Mouse (Mus musculus) G1E (cell line): Measurements from ENCODE around the gene Gm14226. TPM values are rescaled to one million over a fixed set of nuclear protein-coding genes. Genes with fewer than 3 reads are reported as not detected.

ENCODE experiments used
- ATAC-seq: 2 replicates; pipeline ENCODE4 v1.8.0; 2016; ENCODE audit warnings: mild to moderate bottlenecking; ENCODE audit not compliant: insufficient number of reproducible peaks, poor library complexity, low FRiP score, severe bottlenecking; ENCODE audit errors: extremely low read depth
- DNase-seq: peaks from one replicate; pipeline ENCODE4 v3.0.0; 2012; ENCODE audit warnings: low spot score
- H3K27me3 ChIP-seq: 2 replicates; pipeline ENCODE4 v1.6.1; 2012; ENCODE audit warnings: mild to moderate bottlenecking, low read length, inconsistent platforms; ENCODE audit not compliant: insufficient read depth
- H3K36me3 ChIP-seq: replicated peaks from 2 replicates; pipeline ENCODE3; 2012; ENCODE audit warnings: mild to moderate bottlenecking, inconsistent platforms
- H3K4me1 ChIP-seq: 2 replicates; pipeline ENCODE4 v1.6.1; 2012; ENCODE audit warnings: low read depth, low read length, inconsistent platforms, mixed read lengths; ENCODE audit not compliant: insufficient read depth
- H3K4me3 ChIP-seq: 2 replicates; pipeline ENCODE4 v1.5.1; 2012; ENCODE audit warnings: low read depth, mild to moderate bottlenecking, inconsistent platforms, low read length, moderate library complexity, mixed read lengths
- H3K9me3 ChIP-seq: replicated peaks from 2 replicates; pipeline ENCODE4 v1.6.1; 2012; ENCODE audit warnings: inconsistent platforms
- CTCF ChIP-seq: IDR thresholded peaks from 2 replicates; pipeline ENCODE4 v1.5.1; 2012; ENCODE audit warnings: low read depth, low read length, inconsistent platforms, mixed read lengths
- GATA1 ChIP-seq: IDR thresholded peaks from 2 replicates; pipeline ENCODE4 v1.6.1; 2012; ENCODE audit warnings: borderline replicate concordance, low read length, inconsistent platforms, mixed read lengths
- GATA2 ChIP-seq: IDR thresholded peaks from 2 replicates; pipeline ENCODE4 v1.6.1; 2012; ENCODE audit warnings: low read depth, low read length, inconsistent platforms, borderline replicate concordance
- POLR2AphosphoS5 ChIP-seq: IDR thresholded peaks from 2 replicates; pipeline ENCODE4 v1.6.1; 2012; ENCODE audit warnings: low read depth, low read length, inconsistent platforms; ENCODE audit not compliant: insufficient replicate concordance
- TAL1 ChIP-seq: conservative IDR thresholded peaks from 2 replicates; pipeline ENCODE4 v1.6.1; 2012; ENCODE audit warnings: low read depth, low read length, inconsistent platforms, mixed read lengths
- polyA plus RNA-seq: library from polyadenylated mRNA; stranded (reverse); fragments of >175 nt; gene quantifications from 2 replicates; pipeline ENCODE4 v1.2.3, GENCODE M21; 2012
- total RNA-seq, 2 experiments: library from RNA; stranded (forward) in 1 of 2; stranded (reverse) in 1 of 2; fragments of 200-1000 nt in 1 of 2; fragments of >200 nt in 1 of 2; fragmentation: Nextera tagmentation in 1 of 2; gene quantifications; 2 replicates each; pipeline ENCODE4 v1.2.3; 2014 to 2017

Gene Gm14226
- total and polyA plus RNA-seq, 3 experiments: 0.11 TPM; not detected in 2

DNA sequence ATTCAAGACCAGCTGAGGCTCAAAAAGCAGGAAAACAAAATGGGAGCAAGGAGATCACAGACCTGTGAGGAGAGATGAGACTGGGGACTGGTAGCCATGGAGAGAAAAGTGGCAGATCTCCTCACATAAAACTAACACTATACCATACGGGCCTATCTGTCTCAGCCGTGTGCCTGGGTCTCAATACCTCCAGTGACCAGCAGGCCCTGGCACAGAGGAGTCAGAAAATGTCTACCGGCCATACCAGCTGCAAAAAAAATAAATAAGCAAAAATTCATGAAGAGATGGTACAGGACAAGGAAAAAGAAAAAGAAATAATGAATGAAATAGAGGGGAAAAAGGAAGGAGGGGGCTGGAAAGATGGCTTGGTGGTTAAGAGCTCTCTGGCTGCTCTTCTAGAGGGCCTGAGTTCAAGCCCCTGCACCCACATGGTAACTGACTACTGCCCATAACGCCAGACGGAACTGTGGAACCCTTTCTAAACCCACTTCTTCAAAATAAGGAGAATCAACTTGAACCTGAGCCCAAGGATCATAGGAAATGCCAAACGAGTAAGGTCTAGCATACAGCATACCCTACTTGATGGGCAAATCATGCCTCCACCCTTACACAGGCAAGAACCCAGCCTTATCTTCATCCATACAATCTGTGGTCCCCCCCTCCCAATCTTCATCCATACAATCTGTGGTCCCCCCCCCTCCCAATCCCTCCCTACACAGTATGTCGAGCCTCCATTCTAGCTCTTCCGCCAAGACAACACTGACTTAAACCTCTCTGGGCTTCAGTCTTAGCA lies 54.5 kb downstream of the Gm14226 start:
- TF ChIP-seq GATA1 (no peak), TAL1 (no peak), CTCF (no peak), GATA2 (no peak), POLR2AphosphoS5 (no peak)
- no peaks in the 10 kb centered on the region for H3K27me3 ChIP-seq
- H3K36me3 ChIP-seq: peaks cover 51% of the 10 kb centered on the region
- no peaks in the 10 kb centered on the region for H3K9me3 ChIP-seq
- H3K4me1 ChIP-seq: peaks cover 47% of the 10 kb centered on the region
- peak overlapping the region; percentile 25; the same call in 1 of the 2 replicates for H3K4me3 ChIP-seq
- ATAC-seq (no peak), DNase-seq (no peak)

DNA sequence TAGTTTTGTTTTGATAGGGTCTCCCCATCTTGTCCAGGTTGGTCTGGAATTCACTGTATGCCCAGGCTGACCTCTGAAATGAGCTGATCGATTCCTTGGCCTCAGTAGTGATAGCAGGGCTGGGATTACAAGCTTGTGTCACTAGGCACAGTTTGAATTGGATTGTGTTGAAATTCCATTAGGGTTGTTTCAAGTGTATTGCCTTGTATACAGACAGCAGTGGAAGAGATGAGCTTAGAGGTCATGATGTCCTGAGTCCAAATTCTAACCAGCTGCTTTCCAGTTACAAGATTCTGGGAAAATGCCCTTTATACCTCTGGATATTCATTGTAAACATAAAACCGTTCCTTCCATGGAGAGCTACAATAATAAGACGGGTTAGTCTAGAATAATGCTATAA lies 55.3 kb downstream of the Gm14226 start:
- H3K4me1 ChIP-seq: peaks cover 47% of the 10 kb centered on the region
- no peak for DNase-seq
- H3K9me3 ChIP-seq: no peaks in the 10 kb centered on the region
- TF ChIP-seq POLR2AphosphoS5 (no peak), GATA2 (no peak), CTCF (no peak), TAL1 (no peak), GATA1 (no peak)
- peak overlapping the region; percentile 80 for H3K4me3 ChIP-seq
- no peaks in the 10 kb centered on the region for H3K27me3 ChIP-seq
- no peak for ATAC-seq
- H3K36me3 ChIP-seq: peaks cover 43% of the 10 kb centered on the region

DNA sequence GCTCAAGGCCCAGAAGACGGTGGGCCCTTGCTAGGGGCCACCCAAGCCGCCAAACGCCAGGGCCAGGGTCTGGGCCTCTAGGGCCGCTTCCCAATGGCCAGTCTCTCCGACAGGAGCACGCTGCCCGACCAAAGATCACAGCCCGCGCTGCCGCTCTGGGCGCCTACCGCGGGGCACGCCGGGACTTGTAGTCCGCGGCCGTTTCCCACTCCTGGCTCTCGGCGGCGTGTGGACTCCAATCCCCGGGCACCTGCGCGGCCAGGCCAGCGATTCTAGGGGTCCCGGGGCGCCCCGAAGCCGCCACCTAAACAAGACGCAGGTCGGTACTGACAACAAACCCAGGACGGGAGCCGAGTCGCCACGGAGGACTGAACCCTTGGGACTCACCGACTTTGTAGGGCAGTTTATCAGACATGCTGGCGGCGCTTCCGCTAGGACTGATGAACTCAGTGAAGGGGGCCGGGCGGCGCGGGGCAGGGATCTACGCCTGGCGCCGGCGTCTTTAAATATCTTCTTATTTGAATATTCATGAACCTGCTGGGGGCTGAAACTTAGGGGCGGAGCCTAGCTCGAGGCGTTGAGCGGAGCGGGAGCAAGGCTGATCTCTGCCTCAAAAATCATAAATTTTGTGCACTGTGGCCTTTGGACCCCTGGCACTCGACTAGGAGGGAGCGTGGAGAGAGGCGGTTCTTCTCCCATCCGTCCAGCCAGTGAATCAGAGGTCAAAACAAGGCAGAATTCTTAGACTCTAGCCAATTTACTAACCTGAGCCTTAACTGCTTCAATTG lies 56.1 kb downstream of the Gm14226 start, which contains the start of gene Ahcy:
Gene Ahcy (minus strand): TSS at position 520 of the 788 bp plus-strand sequence.
- peak; percentile 84 for ATAC-seq
- TF ChIP-seq GATA1 (no peak), POLR2AphosphoS5 (no peak), TAL1 (no peak), GATA2 (no peak)
- peaks cover 35% of the 10 kb centered on the region for H3K36me3 ChIP-seq
- H3K27me3 ChIP-seq: no peaks in the 10 kb centered on the region
- H3K4me1 ChIP-seq: peaks cover 48% of the 10 kb centered on the region
- peak; percentile 81 for DNase-seq
- no peaks in the 10 kb centered on the region for H3K9me3 ChIP-seq
- H3K4me3 ChIP-seq: peak within 1 kb of the TSS; percentile 80

DNA sequence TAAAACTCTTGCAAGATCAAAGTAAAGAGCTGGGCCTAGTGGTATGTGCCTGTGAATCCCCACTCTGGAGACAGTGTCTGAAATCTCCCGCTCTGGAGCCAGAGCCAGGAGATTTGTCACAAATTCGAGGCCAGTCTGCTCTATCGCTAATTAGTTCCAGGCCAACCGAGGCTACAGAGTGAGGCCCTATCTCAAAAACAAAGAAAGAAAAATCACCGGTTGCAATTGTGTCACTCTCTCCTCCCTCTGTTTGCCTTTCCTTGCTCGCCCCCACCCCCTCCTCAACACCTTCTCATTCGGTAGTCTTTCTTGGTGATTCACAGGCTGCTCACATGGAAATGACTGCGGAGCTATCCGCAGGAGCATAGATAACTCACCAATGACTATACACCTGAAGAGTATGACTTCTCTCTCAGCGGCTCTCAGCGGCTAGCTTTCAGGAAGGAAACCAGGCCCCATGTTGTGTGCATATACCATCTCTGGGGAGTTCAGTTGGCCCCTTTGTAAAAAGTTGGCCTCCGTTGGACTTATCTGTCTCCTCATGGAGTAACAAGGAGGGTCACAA lies 56.8 kb downstream of the Gm14226 start:
- DNase-seq (no peak), ATAC-seq (no peak)
- TF ChIP-seq GATA2: no peak
- no peak for TF ChIP-seq CTCF
- no peak for TF ChIP-seq TAL1
- TF ChIP-seq POLR2AphosphoS5: no peak
- no peak for TF ChIP-seq GATA1

DNA sequence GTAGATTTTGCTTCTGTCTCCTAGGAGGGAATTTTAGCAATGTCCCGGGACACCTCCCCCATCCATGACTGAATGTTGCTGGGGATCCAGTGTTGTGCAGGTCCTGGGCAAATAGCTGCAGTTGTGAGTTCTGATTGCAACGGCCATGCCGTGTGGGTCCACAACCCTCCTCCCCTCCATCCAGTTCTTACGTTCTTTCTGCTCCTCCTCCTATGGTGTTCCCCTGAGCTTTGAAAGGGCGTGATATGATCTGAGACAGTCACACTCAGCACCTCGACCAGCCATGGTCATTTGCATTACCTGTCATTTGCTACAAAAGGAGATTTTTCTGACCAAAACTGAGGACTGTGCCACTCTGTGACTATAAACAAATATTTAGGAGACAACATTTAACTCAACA lies 57.6 kb downstream of the Gm14226 start:
- TF ChIP-seq GATA2: no peak
- TF ChIP-seq GATA1: no peak
- TF ChIP-seq TAL1: no peak
- TF ChIP-seq POLR2AphosphoS5: no peak
- peaks cover 54% of the 10 kb centered on the region for H3K4me1 ChIP-seq
- H3K27me3 ChIP-seq: no peaks in the 10 kb centered on the region
- H3K36me3 ChIP-seq: peaks cover 23% of the 10 kb centered on the region
- ATAC-seq (no peak), DNase-seq (no peak)
- no peak overlapping the region for H3K4me3 ChIP-seq
- no peaks in the 10 kb centered on the region for H3K9me3 ChIP-seq

More for the DNA sequence above, 56.8 kb downstream of the Gm14226 start:
- H3K9me3 ChIP-seq: no peaks in the 10 kb centered on the region
- peaks cover 50% of the 10 kb centered on the region for H3K4me1 ChIP-seq
- H3K27me3 ChIP-seq: no peaks in the 10 kb centered on the region
- peak overlapping the region; percentile 80; the same call in 1 of the 2 replicates for H3K4me3 ChIP-seq
- peaks cover 30% of the 10 kb centered on the region for H3K36me3 ChIP-seq

Other genes with a start within 250 kb of the Gm14226 start
- not detected in 2 replicates for gene Gm14214, start 248.2 kb upstream of the Gm14226 start, total RNA-seq (2014; fragmentation: Nextera tagmentation)
- not detected in 2 replicates for gene Gm14214, start 248.2 kb upstream of the Gm14226 start, total RNA-seq (2017)
- not detected in 2 replicates for gene Gm14214, start 248.2 kb upstream of the Gm14226 start, polyA plus RNA-seq
- 117 and 122 TPM in 2 replicates for gene Raly, start 227.2 kb upstream of the Gm14226 start, total RNA-seq (2014; fragmentation: Nextera tagmentation)
- 173 and 196 TPM in 2 replicates for gene Raly, start 227.2 kb upstream of the Gm14226 start, total RNA-seq (2017)
- 597 and 823 TPM in 2 replicates for gene Raly, start 227.2 kb upstream of the Gm14226 start, polyA plus RNA-seq
- not detected in 2 replicates for gene a, start 226.9 kb upstream of the Gm14226 start, total RNA-seq (2014; fragmentation: Nextera tagmentation)
- not detected in 2 replicates for gene a, start 226.9 kb upstream of the Gm14226 start, total RNA-seq (2017)
- 0.15 and 0.44 TPM in 2 replicates for gene a, start 226.9 kb upstream of the Gm14226 start, polyA plus RNA-seq
- 237 and 243 TPM in 2 replicates for gene Eif2s2, start 125.3 kb upstream of the Gm14226 start, total RNA-seq (2014; fragmentation: Nextera tagmentation)
- 132 and 155 TPM in 2 replicates for gene Eif2s2, start 125.3 kb upstream of the Gm14226 start, total RNA-seq (2017)
- gene Eif2s2, start 125.3 kb upstream of the Gm14226 start, polyA plus RNA-seq: 12.7 and 21.4 TPM in 2 replicates
- gene Ahcy, start 56.2 kb downstream of the Gm14226 start, total RNA-seq (2014; fragmentation: Nextera tagmentation): 73.3 and 86.1 TPM in 2 replicates
- gene Ahcy, start 56.2 kb downstream of the Gm14226 start, total RNA-seq (2017): 13.5 and 13.7 TPM in 2 replicates
- 11.7 and 31.8 TPM in 2 replicates for gene Ahcy, start 56.2 kb downstream of the Gm14226 start, polyA plus RNA-seq
- gene Itch, start 115.2 kb downstream of the Gm14226 start, total RNA-seq (2014; fragmentation: Nextera tagmentation): 65.6 and 66.5 TPM in 2 replicates
- 53.9 and 63.4 TPM in 2 replicates for gene Itch, start 115.2 kb downstream of the Gm14226 start, total RNA-seq (2017)
- gene Itch, start 115.2 kb downstream of the Gm14226 start, polyA plus RNA-seq: 1.8 TPM in 2 replicates
- gene Dynlrb1, start 218.3 kb downstream of the Gm14226 start, total RNA-seq (2014; fragmentation: Nextera tagmentation): 291 and 350 TPM in 2 replicates
- gene Dynlrb1, start 218.3 kb downstream of the Gm14226 start, total RNA-seq (2017): 176 and 200 TPM in 2 replicates
- gene Dynlrb1, start 218.3 kb downstream of the Gm14226 start, polyA plus RNA-seq: 55.5 and 117 TPM in 2 replicates